Mouse (Mus musculus): ENCODE results near the gene Mbip. TPM values are rescaled to one million over a fixed set of nuclear protein-coding genes. Genes with fewer than 3 reads are reported as not detected.

Gene Mbip
- polyA plus RNA-seq (2016; fragmentation: Nextera tagmentation; extraction: Ambion mirVana): 42.1 and 43.5 TPM in 2 replicates

- no peaks in the 10 kb centered on the region for H3K9me3 ChIP-seq
- WGBS: under 1% methylated on average over 37 of the region's 37 CpGs
Measured at GRCm38 (mm10) chr12:56345367-56346089, at the start of gene Mbip. Gene Mbip (minus strand): TSS chr12:56345894.

GRCm38 (mm10) chr12:56387647-56388205, 42.0 kb upstream of the Mbip start:
- Histone ChIP-seq H3K4me3 (no peak overlapping the region), H3K4me2 (replicated peaks) (no peak overlapping the region), H3K36me3 (no peaks in the 10 kb centered on the region), H3K27ac (no peak overlapping the region), H3K9me3 (no peaks in the 10 kb centered on the region), H3K4me1 (no peaks in the 10 kb centered on the region), H3K27me3 (replicated peaks) (no peaks in the 10 kb centered on the region), H3K9ac (no peak overlapping the region)
- 46% methylated on average over 7 of the region's 7 CpGs for WGBS
- no peak for ATAC-seq (ENCODE audit: low FRiP score, low read depth)

More at GRCm38 (mm10) chr12:56345367-56346089, at the start of gene Mbip:
- Histone ChIP-seq H3K36me3 (no peaks in the 10 kb centered on the region), H3K4me3 (peak within 1 kb of the TSS; percentile 90), H3K27ac (peak within 1 kb of the TSS; percentile 47; the same call in 1 of the 2 replicates), H3K4me2 (replicated peaks) (peak within 1 kb of the TSS; percentile 65), H3K9ac (peak within 1 kb of the TSS; percentile 84), H3K4me1 (peaks cover 4% of the 10 kb centered on the region), H3K27me3 (replicated peaks) (no peaks in the 10 kb centered on the region)
- ATAC-seq (ENCODE audit: low FRiP score, low read depth): peak; percentile 100

- Histone ChIP-seq H3K27ac (no peak overlapping the region), H3K9me3 (no peaks in the 10 kb centered on the region), H3K4me3 (no peak overlapping the region), H3K36me3 (no peaks in the 10 kb centered on the region), H3K4me2 (replicated peaks) (no peak overlapping the region), H3K4me1 (no peaks in the 10 kb centered on the region), H3K27me3 (replicated peaks) (no peaks in the 10 kb centered on the region), H3K9ac (no peak overlapping the region)
- no peak for ATAC-seq (ENCODE audit: low FRiP score, low read depth)
- 33% methylated on average over 6 of the region's 6 CpGs for WGBS
Measured at GRCm38 (mm10) chr12:56386955-56387646, 41.4 kb upstream of the Mbip start.

GRCm38 (mm10) chr12:56344771-56345314, 851 bp downstream of the Mbip start:
- Histone ChIP-seq H3K9ac (peak overlapping the region; percentile 84), H3K36me3 (no peaks in the 10 kb centered on the region), H3K9me3 (no peaks in the 10 kb centered on the region), H3K27me3 (replicated peaks) (no peaks in the 10 kb centered on the region), H3K4me3 (peak overlapping the region; percentile 90), H3K4me1 (peaks cover 4% of the 10 kb centered on the region), H3K4me2 (replicated peaks) (peak overlapping the region; percentile 65), H3K27ac (no peak overlapping the region)
- ATAC-seq (ENCODE audit: low FRiP score, low read depth): no peak
- WGBS: 4% methylated on average over 5 of the region's 5 CpGs

GRCm38 (mm10) chr12:56339295-56340056, 6.2 kb downstream of the Mbip start:
- WGBS: 82% methylated on average over 8 of the region's 8 CpGs
- H3K27me3 ChIP-seq (replicated peaks): no peaks in the 10 kb centered on the region
- H3K36me3 ChIP-seq: peaks cover 23% of the 10 kb centered on the region
- H3K4me1 ChIP-seq: no peaks in the 10 kb centered on the region
- H3K9me3 ChIP-seq: no peaks in the 10 kb centered on the region
- H3K27ac ChIP-seq: no peak overlapping the region
- H3K4me3 ChIP-seq: no peak overlapping the region
- H3K4me2 ChIP-seq (replicated peaks): no peak overlapping the region
- ATAC-seq (ENCODE audit: low FRiP score, low read depth): no peak
- H3K9ac ChIP-seq: no peak overlapping the region

GRCm38 (mm10) chr12:56333461-56333860, 12.2 kb downstream of the Mbip start:
- H3K27me3 ChIP-seq (replicated peaks): no peaks in the 10 kb centered on the region
- no peaks in the 10 kb centered on the region for H3K4me1 ChIP-seq
- no peak overlapping the region for H3K4me3 ChIP-seq
- H3K4me2 ChIP-seq (replicated peaks): no peak overlapping the region
- no peaks in the 10 kb centered on the region for H3K9me3 ChIP-seq
- WGBS: 88% methylated on average over 2 of the region's 2 CpGs
- no peak for ATAC-seq (ENCODE audit: low FRiP score, low read depth)
- no peak overlapping the region for H3K9ac ChIP-seq
- H3K27ac ChIP-seq: no peak overlapping the region
- peaks cover 56% of the 10 kb centered on the region for H3K36me3 ChIP-seq

- H3K4me2 ChIP-seq (replicated peaks): no peak overlapping the region
- no peak for ATAC-seq (ENCODE audit: low FRiP score, low read depth)
- H3K27me3 ChIP-seq (replicated peaks): no peaks in the 10 kb centered on the region
- H3K27ac ChIP-seq: no peak overlapping the region
- no peaks in the 10 kb centered on the region for H3K9me3 ChIP-seq
- peaks cover 64% of the 10 kb centered on the region for H3K36me3 ChIP-seq
- WGBS: 95% methylated on average over 3 of the region's 3 CpGs
- H3K4me3 ChIP-seq: no peak overlapping the region
- H3K9ac ChIP-seq: no peak overlapping the region
- H3K4me1 ChIP-seq: no peaks in the 10 kb centered on the region
Measured at GRCm38 (mm10) chr12:56332475-56332874, 13.2 kb downstream of the Mbip start.

- Histone ChIP-seq H3K9ac (no peak overlapping the region), H3K36me3 (peaks cover 44% of the 10 kb centered on the region), H3K9me3 (no peaks in the 10 kb centered on the region), H3K4me3 (no peak overlapping the region), H3K27me3 (replicated peaks) (no peaks in the 10 kb centered on the region), H3K27ac (no peak overlapping the region), H3K4me1 (no peaks in the 10 kb centered on the region), H3K4me2 (replicated peaks) (no peak overlapping the region)
- 87% methylated on average over 6 of the region's 6 CpGs for WGBS
- no peak for ATAC-seq (ENCODE audit: low FRiP score, low read depth)
Measured at GRCm38 (mm10) chr12:56327448-56327998, 18.2 kb downstream of the Mbip start.

GRCm38 (mm10) chr12:56325851-56326250, 19.8 kb downstream of the Mbip start:
- H3K27me3 ChIP-seq (replicated peaks): no peaks in the 10 kb centered on the region
- WGBS: 94% methylated on average over 1 of the region's 1 CpGs
- H3K9me3 ChIP-seq: no peaks in the 10 kb centered on the region
- H3K4me1 ChIP-seq: no peaks in the 10 kb centered on the region
- H3K36me3 ChIP-seq: peaks cover 38% of the 10 kb centered on the region
- H3K27ac ChIP-seq: no peak overlapping the region
- no peak overlapping the region for H3K9ac ChIP-seq
- ATAC-seq (ENCODE audit: low FRiP score, low read depth): no peak
- no peak overlapping the region for H3K4me3 ChIP-seq
- no peak overlapping the region for H3K4me2 ChIP-seq (replicated peaks)

- H3K9ac ChIP-seq: no peak overlapping the region
- ATAC-seq (ENCODE audit: low FRiP score, low read depth): no peak
- no peaks in the 10 kb centered on the region for H3K4me1 ChIP-seq
- H3K4me2 ChIP-seq (replicated peaks): no peak overlapping the region
- H3K36me3 ChIP-seq: no peaks in the 10 kb centered on the region
- no peaks in the 10 kb centered on the region for H3K9me3 ChIP-seq
- H3K4me3 ChIP-seq: no peak overlapping the region
- no peak overlapping the region for H3K27ac ChIP-seq
- 89% methylated on average over 4 of the region's 4 CpGs for WGBS
- no peaks in the 10 kb centered on the region for H3K27me3 ChIP-seq (replicated peaks)
Measured at GRCm38 (mm10) chr12:56318941-56319340, 26.8 kb downstream of the Mbip start.

GRCm38 (mm10) chr12:56318059-56318458, 27.6 kb downstream of the Mbip start:
- H3K9me3 ChIP-seq: no peaks in the 10 kb centered on the region
- H3K4me1 ChIP-seq: no peaks in the 10 kb centered on the region
- ATAC-seq (ENCODE audit: low FRiP score, low read depth): no peak
- H3K27ac ChIP-seq: no peak overlapping the region
- no peak overlapping the region for H3K4me3 ChIP-seq
- H3K4me2 ChIP-seq (replicated peaks): no peak overlapping the region
- H3K9ac ChIP-seq: no peak overlapping the region
- WGBS: 65% methylated on average over 8 of the region's 8 CpGs
- H3K27me3 ChIP-seq (replicated peaks): no peaks in the 10 kb centered on the region
- H3K36me3 ChIP-seq: no peaks in the 10 kb centered on the region
